Mouse (Mus musculus): Measurements from ENCODE around the gene Bcl2l12. TPM values are rescaled to one million over a fixed set of nuclear protein-coding genes. Genes with fewer than 3 reads are reported as not detected.

The Bcl2l12 gene
- total and polyA plus RNA-seq, 3 experiments, result 16.6 to 24.6 TPM; not detected in 1

- Histone ChIP-seq H3K9ac (ENCODE audit: control insufficient read depth, low read depth, low read length, poor library complexity, severe bottlenecking) (no peak overlapping the region), H3K27me3 (ENCODE audit: control insufficient read depth in 1 of 2, insufficient read depth in 2 of 2, low read length in 2 of 2) (no peaks in the 10 kb centered on the region), H3K4me3 (ENCODE audit: control insufficient read depth in 1 of 2, insufficient read depth in 1 of 2, low read depth in 2 of 2, low read length in 2 of 2) (no peak overlapping the region), H3K79me2 (ENCODE audit: control insufficient read depth, insufficient read depth, low read length, poor library complexity) (no peaks in the 10 kb centered on the region), H3K36me3 (ENCODE audit: control insufficient read depth in 1 of 2, insufficient read depth in 2 of 2, low read length in 2 of 2) (peaks cover 0 to 2% of the 10 kb centered on the region in 2 experiments; a peak in 1 of 4 replicates), H3K27ac (ENCODE audit: control insufficient read depth, low read depth, low read length) (no peak overlapping the region), H3K9me3 (replicated peaks; ENCODE audit: insufficient read depth, low read length) (no peaks in the 10 kb centered on the region), H3K4me1 (ENCODE audit: control insufficient read depth in 1 of 2, insufficient read depth in 2 of 2, low read length in 2 of 2) (no peaks in the 10 kb centered on the region)
- no peak for TF ChIP-seq CTCF (IDR thresholded peaks at IDR 0.05 in 2 of 3, conservative IDR thresholded peaks at IDR 0.05 in 1 of 3; ENCODE audit: control insufficient read depth in 1 of 3, insufficient read depth in 1 of 3, low read depth in 2 of 3, low read length in 3 of 3, poor library complexity in 1 of 3, severe bottlenecking in 1 of 3)
- TF ChIP-seq SMC3 (IDR thresholded peaks at IDR 0.05; ENCODE audit: low read depth, low read length), result no peak
- no peak for TF ChIP-seq ETS1 (IDR thresholded peaks at IDR 0.05; ENCODE audit: low read depth, low read length)
- TF ChIP-seq GABPA (IDR thresholded peaks at IDR 0.05; ENCODE audit: low read depth, low read length), result no peak
- TF ChIP-seq ZKSCAN1 (IDR thresholded peaks at IDR 0.05; ENCODE audit: low read depth, low read length), result no peak
- TF ChIP-seq GATA1 (IDR thresholded peaks at IDR 0.05; ENCODE audit: low read depth, low read length), result no peak
- no peak for TF ChIP-seq RAD21 (IDR thresholded peaks at IDR 0.05; ENCODE audit: low read depth, low read length)
- TF ChIP-seq BHLHE40 (IDR thresholded peaks at IDR 0.05; ENCODE audit: borderline replicate concordance, low read depth, low read length), result no peak
- no peak for TF ChIP-seq MAX (IDR thresholded peaks at IDR 0.05; ENCODE audit: low read length)
- TF ChIP-seq JUND (IDR thresholded peaks at IDR 0.05; ENCODE audit: low read depth, low read length), result no peak
- no peak for TF ChIP-seq MYC (IDR thresholded peaks at IDR 0.05; ENCODE audit: low read depth, low read length)
- TF ChIP-seq TCF12 (IDR thresholded peaks at IDR 0.05; ENCODE audit: low read depth, low read length), result no peak
- no peak for TF ChIP-seq POLR2A (IDR thresholded peaks at IDR 0.05; ENCODE audit: control insufficient read depth in 1 of 2, insufficient read depth in 1 of 2, low read depth in 1 of 2, low read length in 2 of 2, poor library complexity in 1 of 2)
- TF ChIP-seq MEF2A (IDR thresholded peaks at IDR 0.05; ENCODE audit: extremely low read depth, insufficient replicate concordance, low read depth, low read length, poor library complexity, severe bottlenecking), result no peak
- DNase-seq (ENCODE audit: low read depth, low spot score), result no peak
Observed at GRCm38 (mm10) chr7:45028351-45028750, 29.8 kb upstream of the Bcl2l12 start.

- no peaks in the 10 kb centered on the region; a peak in 1 of 4 replicates for H3K36me3 ChIP-seq (ENCODE audit: control insufficient read depth in 1 of 2, insufficient read depth in 2 of 2, low read length in 2 of 2)
- TF ChIP-seq USF1 (IDR thresholded peaks at IDR 0.05; ENCODE audit: low read depth, low read length) (no peak), GABPA (IDR thresholded peaks at IDR 0.05; ENCODE audit: low read depth, low read length) (no peak), ZNF384 (IDR thresholded peaks at IDR 0.05; ENCODE audit: low read depth, low read length) (no peak), ZKSCAN1 (IDR thresholded peaks at IDR 0.05; ENCODE audit: low read depth, low read length) (no peak), ZMIZ1 (IDR thresholded peaks at IDR 0.05; ENCODE audit: low read depth, low read length) (no peak)
- H3K9ac ChIP-seq (ENCODE audit: control insufficient read depth, low read depth, low read length, poor library complexity, severe bottlenecking), result no peak overlapping the region
- no peak overlapping the region for H3K4me3 ChIP-seq (ENCODE audit: control insufficient read depth in 1 of 2, insufficient read depth in 1 of 2, low read depth in 2 of 2, low read length in 2 of 2)
- H3K27me3 ChIP-seq (ENCODE audit: control insufficient read depth in 1 of 2, insufficient read depth in 2 of 2, low read length in 2 of 2), result no peaks in the 10 kb centered on the region
- H3K27ac ChIP-seq (ENCODE audit: control insufficient read depth, low read depth, low read length), result no peak overlapping the region
- no peaks in the 10 kb centered on the region for H3K4me1 ChIP-seq (ENCODE audit: control insufficient read depth in 1 of 2, insufficient read depth in 2 of 2, low read length in 2 of 2)
- no peaks in the 10 kb centered on the region for H3K79me2 ChIP-seq (ENCODE audit: control insufficient read depth, insufficient read depth, low read length, poor library complexity)
- no peak for DNase-seq (ENCODE audit: low read depth, low spot score)
- H3K9me3 ChIP-seq (replicated peaks; ENCODE audit: insufficient read depth, low read length), result no peaks in the 10 kb centered on the region
Observed at GRCm38 (mm10) chr7:45027761-45028160, 29.2 kb upstream of the Bcl2l12 start.
